Mouse (Mus musculus) cerebellum, postnatal 10 days (tissue): ENCODE results near the gene Gm6803.
"Not testable (repeated sequence)": the region's sequence is repeated elsewhere in the genome, so short reads cannot be mapped to it uniquely, and the experiment has no call there.

ENCODE experiments used
- DNase-seq, 2 experiments: peaks; one replicate each; pipeline ENCODE4 v3.0.0; 2021; ENCODE audit warnings: mixed read lengths in 2 of 2

Gm6803 gene

DNA sequence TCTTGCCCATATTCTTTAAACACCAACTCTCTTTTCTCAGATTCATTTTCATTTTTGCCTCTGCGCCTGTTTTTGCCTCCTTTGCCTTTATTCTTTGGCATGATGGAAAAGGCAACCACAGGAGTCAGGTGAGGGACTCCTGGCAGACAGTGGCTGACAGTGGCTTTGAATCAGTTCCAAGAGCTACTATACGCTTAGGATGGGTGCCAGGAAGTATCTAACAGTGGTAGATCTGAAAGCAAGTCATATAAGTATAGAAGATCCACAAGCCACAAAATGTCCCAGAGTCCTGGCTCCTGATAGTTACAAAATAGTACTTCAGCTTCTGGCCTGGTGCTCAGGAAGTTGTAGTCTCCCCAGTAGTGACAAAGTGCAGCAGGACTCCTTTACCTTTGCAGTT, at the start of gene Gm6803:
TSS of gene Gm6803 (minus strand) at position 101 of the 400 bp plus-strand sequence.
- DNase-seq, result not testable (repeated sequence)

DNA sequence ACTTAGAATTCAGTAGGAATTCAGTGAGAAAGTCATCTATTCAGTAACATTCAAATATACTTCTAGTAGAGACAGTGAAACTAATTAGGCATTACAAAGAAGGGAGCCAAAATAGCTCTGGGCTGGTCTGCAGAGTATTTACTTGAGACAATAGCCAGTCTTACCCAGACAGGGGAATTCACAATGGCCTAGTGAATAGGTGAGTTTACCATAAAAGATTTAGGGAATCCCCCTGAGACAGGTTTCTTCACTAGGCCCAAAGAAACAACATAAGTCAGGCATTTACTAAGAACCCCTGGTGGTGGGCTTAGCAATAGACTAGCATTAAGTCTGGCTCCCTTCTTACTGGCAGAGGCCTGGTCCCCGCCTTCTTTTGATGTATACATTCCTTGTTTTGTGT, 26.7 kb upstream of the Gm6803 start:
- DNase-seq, result not testable (repeated sequence)

DNA sequence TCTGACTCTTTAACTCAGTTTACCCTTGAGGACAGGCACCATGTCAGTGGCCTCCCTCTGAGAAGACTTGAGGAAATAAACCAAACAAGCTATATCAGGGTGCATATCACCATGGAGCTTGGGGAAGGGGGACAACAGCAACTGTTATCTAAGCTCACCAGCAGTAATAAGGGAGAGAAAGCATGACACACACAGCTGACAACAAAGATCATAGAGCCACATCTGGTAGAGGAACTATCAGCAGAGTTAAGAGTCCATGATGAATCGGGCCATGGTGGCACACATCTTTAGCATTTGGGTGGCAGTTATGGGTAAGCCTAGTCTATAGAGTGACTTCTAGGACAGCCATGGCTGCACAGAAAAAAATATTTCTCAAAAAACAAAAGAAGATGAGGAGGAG, 21.1 kb upstream of the Gm6803 start:
- not testable (repeated sequence) for DNase-seq

DNA sequence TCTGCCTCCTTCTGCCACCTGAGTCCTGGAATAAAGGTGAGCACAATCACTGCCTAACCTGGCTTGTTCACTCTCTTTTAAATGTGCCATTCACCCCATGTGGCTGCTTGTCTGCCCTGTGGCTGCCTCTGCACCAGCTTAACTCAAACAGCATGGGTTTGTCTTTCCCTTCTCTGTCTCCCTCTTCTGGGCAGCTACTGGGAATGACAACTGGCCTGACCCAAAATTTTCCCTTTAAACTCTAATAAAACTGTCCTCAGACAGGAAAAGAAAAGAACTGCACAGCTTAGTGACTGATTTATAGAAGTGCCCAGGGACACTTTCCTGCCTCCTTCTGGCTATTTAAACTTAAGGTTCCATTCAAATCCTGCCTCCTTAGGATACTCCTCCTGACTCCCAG, 20.5 kb upstream of the Gm6803 start:
- DNase-seq, result not testable (repeated sequence)

DNA sequence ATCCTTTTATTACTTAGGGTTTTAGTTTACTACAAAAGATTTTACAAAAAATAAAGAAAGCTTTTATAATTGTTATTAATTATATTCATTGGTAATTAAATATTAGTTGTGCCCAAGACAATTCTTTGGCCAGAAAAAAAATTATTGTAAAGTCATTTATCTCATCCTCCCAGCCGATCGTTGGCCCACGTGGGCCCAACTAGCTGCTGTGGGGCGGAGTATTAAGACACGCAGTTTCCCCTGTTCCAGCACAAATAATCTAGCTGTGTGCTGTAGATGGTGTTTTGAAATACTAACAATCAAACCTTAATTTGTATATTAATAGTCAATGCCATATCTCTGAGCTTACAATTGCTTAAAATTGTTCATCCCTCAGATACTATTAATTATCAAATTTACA, 13.7 kb upstream of the Gm6803 start:
- not testable (repeated sequence) for DNase-seq

DNA sequence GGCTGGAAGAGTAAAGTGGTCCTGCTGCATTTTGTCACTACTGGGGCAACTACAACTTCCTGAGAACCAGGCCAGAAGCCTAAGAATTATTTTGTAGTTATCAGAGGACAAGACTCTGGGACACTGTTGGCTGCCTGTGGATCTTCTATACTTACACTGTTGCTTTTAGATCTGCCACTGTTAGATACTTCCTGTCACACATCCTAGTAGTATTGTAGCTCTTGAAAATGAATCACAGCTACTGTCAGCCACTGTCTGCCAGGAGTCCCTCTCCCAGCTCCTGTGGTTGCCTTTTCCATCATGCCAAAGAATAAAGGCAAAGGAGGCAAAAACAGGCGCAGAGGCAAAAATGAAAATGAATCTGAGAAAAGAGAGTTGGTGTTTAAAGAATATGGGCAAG, 8.1 kb upstream of the Gm6803 start, which contains the start of gene Gm2056:
TSS of gene Gm2056 (plus strand) at position 301 of the 400 bp plus-strand sequence.
- not testable (repeated sequence) for DNase-seq

DNA sequence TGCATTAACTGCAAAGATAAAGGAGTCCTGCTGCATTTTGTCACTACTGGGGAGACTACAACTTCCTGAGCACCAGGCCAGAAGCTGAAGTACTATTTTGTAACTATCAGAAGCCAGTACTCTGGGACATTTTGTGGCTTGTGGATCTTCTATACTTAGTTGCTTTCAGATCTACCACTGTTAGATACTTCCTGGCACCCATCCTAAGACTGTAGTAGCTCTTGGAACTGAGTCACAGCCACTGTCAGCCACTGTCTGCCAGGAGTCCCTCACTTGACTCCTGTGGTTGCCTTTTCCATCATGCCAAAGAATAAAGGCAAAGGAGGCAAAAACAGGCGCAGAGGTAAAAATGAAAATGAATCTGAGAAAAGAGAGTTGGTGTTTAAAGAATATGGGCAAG, 7.0 kb downstream of the Gm6803 start, which contains the start of gene Gm2075:
TSS of gene Gm2075 (plus strand) at position 301 of the 400 bp plus-strand sequence.
- not testable (repeated sequence) for DNase-seq

DNA sequence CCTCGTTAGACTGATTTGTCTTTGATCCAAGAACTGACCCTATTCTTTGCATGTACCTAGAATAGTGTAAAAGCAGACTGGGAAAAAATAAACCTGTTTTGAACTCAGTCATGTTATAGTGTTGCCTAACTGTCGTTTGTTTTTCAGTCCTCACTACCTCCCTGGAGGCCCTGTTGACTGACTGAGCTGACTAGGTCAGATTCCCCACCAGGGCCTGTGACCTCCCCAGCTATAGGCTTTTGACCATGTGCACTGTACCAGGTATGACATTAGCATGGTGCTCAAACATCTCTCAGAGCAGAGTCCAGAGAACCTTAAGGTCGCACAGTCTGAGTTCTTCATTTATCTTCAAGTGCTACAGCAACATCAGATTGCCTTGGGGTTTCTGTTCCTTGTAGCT, 14.5 kb downstream of the Gm6803 start:
- DNase-seq, result not testable (repeated sequence)

DNA sequence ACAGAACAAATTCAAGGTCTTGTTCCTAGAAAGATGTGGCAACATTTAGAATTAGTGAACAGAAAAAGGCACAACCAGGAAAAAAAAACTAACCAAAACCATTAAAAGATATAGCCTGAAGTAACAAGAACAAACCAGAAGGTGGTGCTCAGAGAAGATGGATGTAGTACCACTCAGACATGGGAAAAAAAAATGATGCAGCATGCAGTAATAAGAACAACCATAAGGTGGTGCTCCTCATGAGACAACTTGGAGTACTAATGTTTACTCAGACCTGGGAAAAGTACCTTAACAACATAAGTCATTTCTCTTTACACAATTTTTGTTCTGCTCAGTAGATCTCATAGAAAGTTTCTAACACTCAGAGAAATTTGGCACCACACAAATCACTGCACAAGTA, 34.6 kb downstream of the Gm6803 start:
- not testable (repeated sequence) for DNase-seq
